In genomic region chr19:57916325-57916724, GRCm38 (mm10) we compare ENCODE assay signal across 9 mouse cellular contexts.
DNase-seq lines count a peak whose midpoint lies in the region; ATAC-seq and TF ChIP-seq lines count a peak whose summit lies in the region.
"Had no signal": no experiment of that assay in that cellular context is flagged by ENCODE, and none has a peak within 500 bp of the region (broad histone marks: within the 10 kb centered on the region; RNA-seq: fewer than 3 reads in every experiment).

No protein-coding gene starts in this region.

- ATAC-seq in cerebellum, adult (ENCODE audit: insufficient number of reproducible peaks, low FRiP score, low TSS enrichment): no peak
- ATAC-seq in kidney, postnatal 0 days (replicated peaks; ENCODE audit: low FRiP score, low read depth): no peak
- no peak for ATAC-seq in megakaryocyte progenitor cell, adult 5-6 weeks (replicated peaks; ENCODE audit: poor library complexity)

- no peaks in the 10 kb centered on the region for H3K9me3 ChIP-seq in kidney, postnatal 0 days (replicated peaks; ENCODE audit: low read length)
- H3K9me3 ChIP-seq in CH12.LX (replicated peaks; ENCODE audit: low read length): peaks cover 3% of the 10 kb centered on the region

- no peaks in the 10 kb centered on the region for H3K27me3 ChIP-seq in kidney, postnatal 0 days (ENCODE audit: insufficient read depth, low read length)
- H3K27me3 ChIP-seq in CH12.LX (replicated peaks): no peaks in the 10 kb centered on the region
- H3K27me3 ChIP-seq: forebrain, embryonic 12.5 days had no signal

- peak; percentile 63 for TF ChIP-seq CTCF in kidney, postnatal 0 days (IDR thresholded peaks at IDR 0.05; ENCODE audit: low read depth)
- TF ChIP-seq CTCF in CH12.LX (conservative IDR thresholded peaks at IDR 0.05 in 1 of 2, IDR thresholded peaks at IDR 0.05 in 1 of 2; ENCODE audit: low read depth in 2 of 2, low read length in 2 of 2): peak in 1 of 2 experiments; percentile 53; a peak in 2 of 4 replicates

- H3K36me3 ChIP-seq in kidney, postnatal 0 days (ENCODE audit: insufficient read depth, low read length): no peaks in the 10 kb centered on the region
- no peaks in the 10 kb centered on the region for H3K36me3 ChIP-seq in CH12.LX (replicated peaks in 1 of 2; ENCODE audit: control insufficient read depth in 1 of 2, insufficient read depth in 1 of 2, low read length in 1 of 2)
- H3K36me3 ChIP-seq: forebrain, embryonic 12.5 days had no signal

- in situ Hi-C loops in CH12.LX (cut with MboI; ENCODE audit: low pct_ligation_motif_present, low pct_unique_long_range_greater_than_20kb, low sequenced_read_pairs): no loop called here

- DNase-seq in cerebellum, postnatal 14 days: peak; percentile 21 to 40
- DNase-seq in kidney, postnatal 0 days (ENCODE audit: low spot score): peak; percentile 18
- no peak for DNase-seq in kidney, adult 8-10 months
- peak; percentile 9 for DNase-seq in CH12.LX (ENCODE audit: extremely low read depth)
- peak; percentile 41 for DNase-seq in forelimb bud, embryonic 11.5 days (ENCODE audit: low read depth, low spot score)
- no peak for DNase-seq in urinary bladder, postnatal 25 days (ENCODE audit: low spot score)

- H3K9ac ChIP-seq in kidney, postnatal 0 days (ENCODE audit: low read depth, low read length): no peak overlapping the region
- no peak overlapping the region for H3K9ac ChIP-seq in CH12.LX (ENCODE audit: insufficient read depth, low read depth)
- H3K9ac ChIP-seq: forebrain, embryonic 12.5 days had no signal

- no peak overlapping the region for H3K4me2 ChIP-seq in kidney, postnatal 0 days (ENCODE audit: low read length)
- H3K4me2 ChIP-seq in CH12.LX (ENCODE audit: insufficient read depth, low read depth, poor library complexity, severe bottlenecking): no peak overlapping the region
- H3K4me2 ChIP-seq: forebrain, embryonic 12.5 days had no signal

- peak; percentile 31 for TF ChIP-seq RAD21 in CH12.LX (IDR thresholded peaks at IDR 0.05; ENCODE audit: low read depth, low read length)

- H3K79me2 ChIP-seq in CH12.LX (replicated peaks; ENCODE audit: control insufficient read depth, extremely low read depth, insufficient read depth, poor library complexity, severe bottlenecking): no peaks in the 10 kb centered on the region

- dilution Hi-C loops in CH12.LX (cut with MboI; ENCODE audit: extremely low pct_ligation_motif_present, extremely low pct_unique_long_range_greater_than_20kb, low sequenced_read_pairs): no loop called here

- WGBS in kidney, postnatal 0 days: 66% methylated on average over 6 of the region's 6 CpGs

- H3K27ac ChIP-seq in kidney, postnatal 0 days: no peak overlapping the region
- H3K27ac ChIP-seq in CH12.LX (ENCODE audit: insufficient read depth, low read depth): no peak overlapping the region
- H3K27ac ChIP-seq: forebrain, embryonic 12.5 days had no signal

- no peak for TF ChIP-seq EP300 in CH12.LX (IDR thresholded peaks at IDR 0.05; ENCODE audit: low read length)

- no peak for TF ChIP-seq POLR2A in CH12.LX (IDR thresholded peaks at IDR 0.05; ENCODE audit: low read depth, low read length)

- H3K4me1 ChIP-seq in kidney, postnatal 0 days (replicated peaks; ENCODE audit: insufficient read depth, low read length): no peaks in the 10 kb centered on the region
- no peaks in the 10 kb centered on the region; a peak in 1 of 4 replicates for H3K4me1 ChIP-seq in CH12.LX (ENCODE audit: control insufficient read depth in 1 of 2, insufficient read depth in 2 of 2)
- H3K4me1 ChIP-seq: forebrain, embryonic 12.5 days had no signal

- no peak overlapping the region for H3K4me3 ChIP-seq in kidney, postnatal 0 days (replicated peaks; ENCODE audit: low read depth, low read length)
- H3K4me3 ChIP-seq in CH12.LX (replicated peaks in 1 of 3; ENCODE audit: low read depth in 2 of 3, low read length in 2 of 3, poor library complexity in 1 of 3): no peak overlapping the region
- H3K4me3 ChIP-seq: forebrain, embryonic 12.5 days had no signal

TF ChIP-seq in CH12.LX, 34 proteins besides CTCF, POLR2A, EP300 and RAD21:
- no peak for TF ChIP-seq ELF1 (IDR thresholded peaks at IDR 0.05; ENCODE audit: low read depth, low read length)
- peak; percentile 69 for TF ChIP-seq BHLHE40 (IDR thresholded peaks at IDR 0.05; ENCODE audit: low read depth, low read length)
- TF ChIP-seq SMC3 (IDR thresholded peaks at IDR 0.05; ENCODE audit: low read depth, low read length): peak; percentile 51

Comparison
In these comparisons a context has a peak if more than half of its experiments do, and no peak if none do; other contexts are left out.
1. DNase-seq: peak in cerebellum, postnatal 14 days (2 of 2), kidney, postnatal 0 days (single experiment), CH12.LX (single experiment) and forelimb bud, embryonic 11.5 days (single experiment); none in kidney, adult 8-10 months (0 of 2) and urinary bladder, postnatal 25 days (single experiment).